Mouse (Mus musculus): ENCODE measurements at regions not wholly inside any gene's neighbourhood (a gene's known extent, or its start where the extent isn't known, plus 50 kb on each side); places are given as distances from the start of the nearest gene placed in this dataset.

DNA sequence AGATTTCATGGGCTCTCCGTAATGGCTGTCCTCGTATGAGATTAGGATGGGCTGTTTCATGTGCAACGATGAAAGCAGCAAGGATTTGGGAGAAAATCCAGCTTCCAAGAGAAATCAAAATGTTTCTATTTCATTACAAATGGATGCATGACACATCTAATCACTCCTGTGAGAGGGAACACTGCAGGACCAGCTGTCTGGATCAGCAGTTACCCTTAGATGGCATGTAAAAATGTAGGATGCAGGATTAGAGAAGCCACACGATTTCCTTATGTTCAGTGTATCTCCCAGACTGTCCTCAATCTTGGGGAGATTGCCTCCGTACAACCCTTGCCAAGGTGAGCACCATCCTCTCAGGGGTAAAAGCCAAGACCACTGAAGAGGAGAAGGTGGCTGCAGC is 77.1 kb downstream of the Rhob start:
- TF ChIP-seq CTCF (conservative IDR thresholded peaks at IDR 0.05; ENCODE audit: insufficient read depth, insufficient read length, low read depth, low read length) (no peak), POLR2A (IDR thresholded peaks at IDR 0.05; ENCODE audit: low read depth, low read length) (no peak)

Data from kidney, adult 2 months (tissue).